Mouse (Mus musculus): ENCODE data around the gene Lypd8. TPM values are rescaled to one million over a fixed set of nuclear protein-coding genes. Genes with fewer than 3 reads are reported as not detected.
"Not testable (repeated sequence)": the region's sequence is repeated elsewhere in the genome, so short reads cannot be mapped to it uniquely, and the experiment has no call there.

Lypd8 gene
- polyA plus RNA-seq, 1 experiment from 2014 or later = 403 TPM

DNA sequence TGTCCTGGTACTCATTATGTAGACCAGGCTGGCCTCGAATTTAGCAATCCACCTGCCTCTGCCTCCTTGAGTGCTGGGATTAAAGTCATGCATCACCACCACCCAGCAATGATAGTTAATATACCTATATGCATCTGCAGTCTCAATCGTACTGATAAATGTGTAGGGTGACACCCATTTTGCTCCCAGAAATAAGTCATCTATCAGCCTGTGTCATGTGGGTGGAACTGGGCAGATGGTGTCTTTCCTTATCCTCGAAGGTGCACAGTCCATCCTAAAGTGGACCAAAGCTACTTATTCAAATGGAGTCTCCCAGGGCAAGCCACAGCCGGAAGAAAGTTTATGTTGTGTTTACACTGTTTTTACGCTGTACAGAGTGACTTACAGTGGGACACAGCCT is 27.7 kb upstream of the Lypd8 start:
- H3K4me3 ChIP-seq (ENCODE audit: low read depth, low read length) = no peak overlapping the region
- 67% methylated on average over 5 of the region's 5 CpGs for WGBS
- no peak overlapping the region for H3K9ac ChIP-seq (ENCODE audit: low read length)
- H3K27me3 ChIP-seq (replicated peaks; ENCODE audit: control insufficient read depth, insufficient read depth, low read length) = no peaks in the 10 kb centered on the region
- DNase-seq (ENCODE audit: low spot score) = peak; percentile 31
- H3K36me3 ChIP-seq (ENCODE audit: control insufficient read depth, insufficient read depth, low read length) = peaks cover 17% of the 10 kb centered on the region
- H3K4me1 ChIP-seq (replicated peaks; ENCODE audit: control insufficient read depth, insufficient read depth, low read length) = no peaks in the 10 kb centered on the region
- no peaks in the 10 kb centered on the region for H3K9me3 ChIP-seq (ENCODE audit: control insufficient read depth, low read length)
- H3K4me2 ChIP-seq (ENCODE audit: low read length) = no peak overlapping the region
- H3K27ac ChIP-seq (ENCODE audit: low read depth) = no peak overlapping the region
- ATAC-seq (replicated peaks; ENCODE audit: low FRiP score, low TSS enrichment, low read depth) = no peak

DNA sequence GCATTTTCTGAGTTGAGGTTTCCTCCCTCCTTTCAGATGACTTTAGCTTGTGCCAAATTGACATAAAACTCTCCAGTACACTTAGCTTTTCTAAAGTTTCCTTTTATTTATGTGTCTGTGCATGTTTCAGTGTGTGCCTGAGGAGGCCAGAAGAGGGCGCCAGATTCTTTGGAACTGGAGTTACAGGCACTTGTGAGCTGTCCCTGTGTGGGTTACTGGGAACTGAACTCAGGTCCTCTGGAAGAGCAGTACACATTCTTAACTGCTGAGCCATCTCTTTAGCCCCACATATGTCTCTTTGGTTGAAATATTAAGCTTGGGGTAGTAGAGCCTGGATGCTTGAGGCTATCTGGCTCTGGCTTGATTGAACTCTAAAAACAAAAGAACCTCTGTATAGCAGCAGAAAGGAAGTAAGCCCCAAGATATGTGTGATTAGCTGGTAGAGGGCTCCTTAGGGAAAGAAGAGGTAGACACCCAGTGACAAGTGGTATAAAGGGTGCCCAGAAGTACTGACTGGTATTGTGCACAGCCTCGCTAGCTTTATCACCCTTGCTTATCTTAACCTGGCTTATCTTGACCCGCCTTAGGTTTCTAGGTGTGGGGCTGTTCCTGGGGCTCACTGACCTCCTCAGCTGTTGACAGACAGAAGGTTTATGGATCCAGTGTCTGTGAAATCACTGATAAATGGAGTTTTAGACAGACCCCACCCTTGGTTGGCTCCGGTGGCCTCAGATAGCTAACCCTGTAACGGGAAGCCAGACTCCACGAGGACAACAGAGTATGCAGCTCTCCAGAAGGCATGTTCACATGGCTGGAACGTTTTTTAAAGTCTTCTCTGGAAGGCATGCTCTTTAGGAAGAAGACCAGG is 25.9 kb upstream of the Lypd8 start:
- ATAC-seq (replicated peaks; ENCODE audit: low FRiP score, low TSS enrichment, low read depth) = peak; percentile 90
- DNase-seq (ENCODE audit: low spot score) = peak; percentile 67
- Histone ChIP-seq H3K4me3 (ENCODE audit: low read depth, low read length) (no peak overlapping the region), H3K4me1 (replicated peaks; ENCODE audit: control insufficient read depth, insufficient read depth, low read length) (no peaks in the 10 kb centered on the region), H3K9me3 (ENCODE audit: control insufficient read depth, low read length) (no peaks in the 10 kb centered on the region), H3K27ac (ENCODE audit: low read depth) (peak overlapping the region; percentile 47), H3K27me3 (replicated peaks; ENCODE audit: control insufficient read depth, insufficient read depth, low read length) (no peaks in the 10 kb centered on the region), H3K4me2 (ENCODE audit: low read length) (no peak overlapping the region), H3K36me3 (ENCODE audit: control insufficient read depth, insufficient read depth, low read length) (no peaks in the 10 kb centered on the region; the same call in 1 of the 2 replicates), H3K9ac (ENCODE audit: low read length) (no peak overlapping the region)
- WGBS = 36% methylated on average over 7 of the region's 7 CpGs

DNA sequence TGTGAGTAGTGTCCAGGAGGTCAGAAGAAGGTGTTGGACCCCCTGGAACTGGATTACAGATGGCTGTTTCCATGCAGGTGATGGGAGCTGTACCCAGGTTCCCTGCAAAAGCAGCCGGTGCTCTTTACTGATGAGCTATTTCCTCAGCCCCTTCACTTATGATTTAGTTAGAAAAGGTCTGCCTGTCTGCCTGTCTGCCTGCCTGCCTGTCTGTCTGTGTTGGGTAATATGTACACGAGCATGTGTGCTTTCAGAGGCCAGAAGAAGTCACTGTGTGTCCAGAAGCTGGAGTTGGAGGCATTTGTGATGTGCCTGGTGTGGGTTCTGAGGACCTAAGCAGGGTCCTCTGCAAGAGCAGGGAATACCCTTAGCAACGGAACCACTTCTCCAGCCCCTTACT is 25.1 kb upstream of the Lypd8 start:
- H3K27me3 ChIP-seq (replicated peaks; ENCODE audit: control insufficient read depth, insufficient read depth, low read length) = no peaks in the 10 kb centered on the region
- H3K9me3 ChIP-seq (ENCODE audit: control insufficient read depth, low read length) = no peaks in the 10 kb centered on the region
- no peak overlapping the region for H3K9ac ChIP-seq (ENCODE audit: low read length)
- 62% methylated on average over 3 of the region's 3 CpGs for WGBS
- H3K4me2 ChIP-seq (ENCODE audit: low read length) = no peak overlapping the region
- H3K4me1 ChIP-seq (replicated peaks; ENCODE audit: control insufficient read depth, insufficient read depth, low read length) = no peaks in the 10 kb centered on the region
- ATAC-seq (replicated peaks; ENCODE audit: low FRiP score, low TSS enrichment, low read depth) (no peak), DNase-seq (ENCODE audit: low spot score) (no peak)
- H3K4me3 ChIP-seq (ENCODE audit: low read depth, low read length) = no peak overlapping the region
- no peak overlapping the region for H3K27ac ChIP-seq (ENCODE audit: low read depth)
- H3K36me3 ChIP-seq (ENCODE audit: control insufficient read depth, insufficient read depth, low read length) = no peaks in the 10 kb centered on the region

DNA sequence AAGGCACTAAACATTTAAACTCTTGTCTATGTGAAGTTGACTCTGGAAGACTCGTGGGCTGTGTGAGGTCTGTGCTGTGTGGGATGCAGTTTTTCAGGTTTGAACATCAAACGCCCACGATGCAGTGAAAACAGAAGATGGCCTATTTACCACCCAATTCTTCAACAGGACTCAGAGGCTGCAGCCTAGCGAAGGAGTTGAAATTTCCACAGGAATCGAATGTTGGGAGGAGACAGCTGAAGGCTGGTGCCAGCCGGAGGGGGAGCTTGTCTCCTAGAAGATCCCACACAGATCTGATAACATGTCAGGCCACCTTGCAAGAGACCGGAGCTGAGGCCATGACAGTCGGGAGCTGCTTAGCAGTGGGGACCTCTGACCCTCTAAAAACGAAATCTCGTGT is 24.4 kb upstream of the Lypd8 start:
- Histone ChIP-seq H3K36me3 (ENCODE audit: control insufficient read depth, insufficient read depth, low read length) (no peaks in the 10 kb centered on the region), H3K4me2 (ENCODE audit: low read length) (no peak overlapping the region), H3K4me3 (ENCODE audit: low read depth, low read length) (no peak overlapping the region), H3K9ac (ENCODE audit: low read length) (no peak overlapping the region), H3K4me1 (replicated peaks; ENCODE audit: control insufficient read depth, insufficient read depth, low read length) (no peaks in the 10 kb centered on the region), H3K27ac (ENCODE audit: low read depth) (no peak overlapping the region), H3K27me3 (replicated peaks; ENCODE audit: control insufficient read depth, insufficient read depth, low read length) (no peaks in the 10 kb centered on the region), H3K9me3 (ENCODE audit: control insufficient read depth, low read length) (no peaks in the 10 kb centered on the region)
- DNase-seq (ENCODE audit: low spot score) (no peak), ATAC-seq (replicated peaks; ENCODE audit: low FRiP score, low TSS enrichment, low read depth) (no peak)
- 58% methylated on average over 10 of the region's 10 CpGs for WGBS

DNA sequence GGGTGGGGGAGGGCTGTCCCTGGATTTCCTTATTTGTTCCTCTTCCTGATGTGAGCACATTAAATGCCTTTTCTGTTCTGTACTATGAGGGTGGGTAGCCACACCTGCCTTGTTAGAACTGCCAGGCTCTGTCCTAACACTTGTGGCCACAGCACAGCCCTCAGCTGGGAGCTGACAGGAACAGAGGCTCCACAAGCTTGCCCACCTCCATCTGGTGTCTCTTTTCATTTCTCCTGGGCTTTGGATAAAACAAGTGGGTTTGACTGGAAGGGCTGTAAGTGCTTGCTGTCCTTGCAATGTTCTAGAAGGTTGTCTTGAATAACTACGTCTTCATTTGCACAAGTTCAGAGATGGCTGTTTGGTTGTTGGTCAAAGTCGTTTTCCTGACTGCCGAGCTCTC is 23.9 kb upstream of the Lypd8 start:
- no peaks in the 10 kb centered on the region for H3K4me1 ChIP-seq (replicated peaks; ENCODE audit: control insufficient read depth, insufficient read depth, low read length)
- no peak overlapping the region for H3K27ac ChIP-seq (ENCODE audit: low read depth)
- H3K4me3 ChIP-seq (ENCODE audit: low read depth, low read length) = no peak overlapping the region
- no peak for DNase-seq (ENCODE audit: low spot score)
- no peaks in the 10 kb centered on the region for H3K9me3 ChIP-seq (ENCODE audit: control insufficient read depth, low read length)
- H3K36me3 ChIP-seq (ENCODE audit: control insufficient read depth, insufficient read depth, low read length) = no peaks in the 10 kb centered on the region
- no peak for ATAC-seq (replicated peaks; ENCODE audit: low FRiP score, low TSS enrichment, low read depth)
- H3K4me2 ChIP-seq (ENCODE audit: low read length) = no peak overlapping the region
- H3K9ac ChIP-seq (ENCODE audit: low read length) = no peak overlapping the region
- H3K27me3 ChIP-seq (replicated peaks; ENCODE audit: control insufficient read depth, insufficient read depth, low read length) = no peaks in the 10 kb centered on the region
- 74% methylated on average over 3 of the region's 3 CpGs for WGBS

DNA sequence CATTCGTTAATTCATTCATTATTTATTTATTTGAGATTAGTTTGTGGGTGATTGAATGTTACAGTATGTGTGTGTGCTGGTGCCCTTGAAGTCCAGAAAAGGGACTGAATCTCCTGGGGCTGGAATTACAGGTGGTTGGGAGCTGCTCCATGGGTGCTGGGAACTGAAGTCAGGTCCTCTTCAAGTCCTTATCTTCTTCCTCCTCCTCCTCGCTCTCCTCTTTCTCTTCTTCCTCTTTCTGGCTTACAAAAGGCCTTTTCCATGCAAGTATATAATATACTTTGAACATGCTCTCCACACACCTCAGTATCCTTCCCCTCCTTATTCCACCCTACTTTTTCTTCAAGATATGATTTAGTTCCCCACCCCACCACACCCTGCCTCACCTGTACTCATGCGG is 21.8 kb upstream of the Lypd8 start:
- no peak overlapping the region for H3K9ac ChIP-seq (ENCODE audit: low read length)
- ATAC-seq (replicated peaks; ENCODE audit: low FRiP score, low TSS enrichment, low read depth) = no peak
- H3K27me3 ChIP-seq (replicated peaks; ENCODE audit: control insufficient read depth, insufficient read depth, low read length) = no peaks in the 10 kb centered on the region
- no peaks in the 10 kb centered on the region for H3K36me3 ChIP-seq (ENCODE audit: control insufficient read depth, insufficient read depth, low read length)
- H3K4me1 ChIP-seq (replicated peaks; ENCODE audit: control insufficient read depth, insufficient read depth, low read length) = no peaks in the 10 kb centered on the region
- H3K27ac ChIP-seq (ENCODE audit: low read depth) = no peak overlapping the region
- no peak for DNase-seq (ENCODE audit: low spot score)
- no peaks in the 10 kb centered on the region for H3K9me3 ChIP-seq (ENCODE audit: control insufficient read depth, low read length)
- H3K4me3 ChIP-seq (ENCODE audit: low read depth, low read length) = no peak overlapping the region
- 94% methylated on average over 3 of the region's 3 CpGs for WGBS
- no peak overlapping the region for H3K4me2 ChIP-seq (ENCODE audit: low read length)

DNA sequence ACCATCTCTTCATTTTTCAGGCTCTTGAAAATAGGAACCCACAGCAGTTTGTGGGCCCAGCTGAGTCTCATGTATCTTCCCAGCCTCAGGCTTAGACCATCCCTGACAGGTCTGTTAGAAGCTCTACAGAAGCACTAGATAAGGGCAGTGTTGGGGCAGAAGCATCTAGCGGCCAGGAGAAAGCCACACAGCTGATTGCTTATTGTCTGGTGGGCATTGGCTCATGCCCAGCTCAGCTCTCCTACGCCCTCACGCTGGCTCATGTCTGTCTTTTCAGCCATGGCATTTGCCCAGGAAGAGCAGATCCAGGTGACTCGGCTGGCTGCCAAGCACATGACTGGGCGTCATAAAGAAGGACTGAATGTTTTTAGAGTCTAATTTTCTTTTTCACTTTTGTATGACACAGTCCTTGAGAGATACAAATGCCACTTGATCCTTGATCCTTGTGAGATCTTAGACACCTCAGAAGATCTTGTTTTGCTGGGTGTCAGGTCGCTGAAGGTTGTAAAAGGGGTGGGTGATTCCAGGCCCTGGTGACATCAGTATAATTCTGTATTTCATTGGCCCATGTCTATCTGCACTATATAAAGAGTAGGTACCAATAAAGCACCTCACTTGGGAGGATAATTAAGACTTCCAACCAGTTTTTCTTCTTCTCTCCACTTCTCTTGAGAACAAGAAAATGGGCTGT is 20.9 kb upstream of the Lypd8 start:
- Histone ChIP-seq H3K9ac (ENCODE audit: low read length) (no peak overlapping the region), H3K36me3 (ENCODE audit: control insufficient read depth, insufficient read depth, low read length) (no peaks in the 10 kb centered on the region), H3K4me2 (ENCODE audit: low read length) (no peak overlapping the region), H3K4me1 (replicated peaks; ENCODE audit: control insufficient read depth, insufficient read depth, low read length) (no peaks in the 10 kb centered on the region), H3K4me3 (ENCODE audit: low read depth, low read length) (no peak overlapping the region), H3K9me3 (ENCODE audit: control insufficient read depth, low read length) (no peaks in the 10 kb centered on the region), H3K27ac (ENCODE audit: low read depth) (no peak overlapping the region), H3K27me3 (replicated peaks; ENCODE audit: control insufficient read depth, insufficient read depth, low read length) (no peaks in the 10 kb centered on the region)
- ATAC-seq (replicated peaks; ENCODE audit: low FRiP score, low TSS enrichment, low read depth) (no peak), DNase-seq (ENCODE audit: low spot score) (no peak)
- WGBS = 83% methylated on average over 6 of the region's 6 CpGs

DNA sequence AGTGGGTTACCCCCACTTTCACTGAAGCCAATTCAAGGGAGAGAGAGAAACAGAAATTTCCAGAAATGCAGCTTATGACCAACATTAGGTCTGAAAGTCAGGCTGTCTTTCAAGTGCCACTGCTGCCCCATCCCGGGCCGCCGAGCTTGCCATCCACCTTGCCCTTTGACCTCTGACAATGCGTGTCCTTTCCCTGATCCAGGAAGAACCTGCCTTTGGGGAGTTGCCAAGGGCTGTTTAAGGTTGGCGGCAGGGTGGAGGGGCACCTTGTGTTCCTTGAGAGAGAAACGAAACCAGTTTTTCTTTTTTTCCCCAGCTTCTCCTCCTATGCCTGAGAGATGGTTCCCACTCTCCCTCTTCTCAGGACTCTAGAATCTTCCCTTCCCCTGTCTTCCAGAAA is 16.3 kb upstream of the Lypd8 start:
- H3K4me3 ChIP-seq (ENCODE audit: low read depth, low read length); ATAC-seq (replicated peaks; ENCODE audit: low FRiP score, low TSS enrichment, low read depth); DNase-seq (ENCODE audit: low spot score); H3K4me1 ChIP-seq (replicated peaks; ENCODE audit: control insufficient read depth, insufficient read depth, low read length); H3K27me3 ChIP-seq (replicated peaks; ENCODE audit: control insufficient read depth, insufficient read depth, low read length); H3K36me3 ChIP-seq (ENCODE audit: control insufficient read depth, insufficient read depth, low read length); H3K4me2 ChIP-seq (ENCODE audit: low read length); H3K9me3 ChIP-seq (ENCODE audit: control insufficient read depth, low read length); H3K27ac ChIP-seq (ENCODE audit: low read depth); H3K9ac ChIP-seq (ENCODE audit: low read length): not testable (repeated sequence)
- WGBS = no CpG with 5 or more reads among the region's 6 CpGs

Measured in intestine, embryonic 14.5 days (tissue).